Mouse (Mus musculus) right cerebral cortex, adult 18-20 months (tissue): ENCODE measurements around the gene Slc4a5.
"Not testable (repeated sequence)": the region's sequence is repeated elsewhere in the genome, so short reads cannot be mapped to it uniquely, and the experiment has no call there.

Experiments
- DNase-seq: peaks from one replicate; pipeline ENCODE4 v3.0.0; 2022; ENCODE audit warnings: mixed read lengths

Gene Slc4a5

DNA sequence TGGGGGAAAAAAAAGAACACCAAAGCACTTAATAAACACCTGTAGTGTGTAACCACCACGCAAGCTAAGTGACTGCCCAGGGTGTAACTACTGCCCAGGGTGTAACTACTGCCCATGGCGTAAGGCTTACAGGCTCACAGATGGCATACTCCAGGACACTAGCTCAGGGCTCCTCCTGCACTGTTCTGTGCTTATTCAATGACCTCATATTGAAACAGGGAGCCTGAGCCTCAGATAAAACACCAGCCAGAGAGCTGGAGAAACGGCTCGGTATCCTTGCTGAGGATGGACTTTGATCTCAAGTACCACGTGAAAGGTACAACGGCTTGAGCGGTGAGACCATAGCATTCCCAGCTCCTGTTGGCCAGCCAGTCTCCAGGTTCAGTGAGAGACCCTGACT, 92.4 kb downstream of the Slc4a5 start:
- no peak for DNase-seq

DNA sequence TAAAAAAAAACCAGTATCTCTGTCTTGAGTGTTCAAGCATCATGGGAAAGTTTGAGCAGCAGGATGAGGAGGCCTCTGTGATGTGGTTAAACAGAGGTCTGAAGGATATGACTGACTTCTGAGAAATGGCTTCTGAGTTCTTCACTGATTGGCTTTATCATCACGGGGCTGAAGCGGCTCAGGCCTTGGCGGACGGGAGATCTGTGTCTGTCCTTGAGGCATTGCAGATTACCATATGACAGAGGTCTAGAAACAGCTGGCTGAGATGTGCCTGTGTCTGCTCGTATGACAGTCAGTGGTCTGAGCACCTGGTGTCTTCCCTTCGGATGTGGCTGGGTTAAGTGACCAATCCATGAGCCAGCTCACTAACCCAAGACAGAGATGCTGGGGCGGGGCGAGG, 92.9 kb downstream of the Slc4a5 start:
- DNase-seq: no peak

DNA sequence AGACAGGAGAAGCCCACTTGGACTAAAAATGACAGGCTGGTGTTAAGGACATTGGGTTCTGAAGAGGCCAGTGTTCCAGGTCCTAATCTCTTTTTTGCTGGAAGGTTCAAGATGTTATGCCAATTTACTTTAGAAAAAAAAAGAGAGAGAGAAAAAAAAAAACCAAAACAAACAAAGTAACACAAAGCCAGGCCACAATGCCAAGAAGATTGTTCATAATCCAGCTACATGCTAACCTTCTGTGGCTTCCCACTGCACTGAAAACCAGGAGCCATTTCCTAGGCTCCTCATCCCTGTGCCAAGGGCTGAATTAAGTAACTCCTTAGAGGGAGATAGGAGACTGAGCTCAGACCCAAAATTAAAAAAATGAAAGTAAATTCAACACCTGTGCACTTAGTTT, 95.7 kb downstream of the Slc4a5 start:
- no peak for DNase-seq

DNA sequence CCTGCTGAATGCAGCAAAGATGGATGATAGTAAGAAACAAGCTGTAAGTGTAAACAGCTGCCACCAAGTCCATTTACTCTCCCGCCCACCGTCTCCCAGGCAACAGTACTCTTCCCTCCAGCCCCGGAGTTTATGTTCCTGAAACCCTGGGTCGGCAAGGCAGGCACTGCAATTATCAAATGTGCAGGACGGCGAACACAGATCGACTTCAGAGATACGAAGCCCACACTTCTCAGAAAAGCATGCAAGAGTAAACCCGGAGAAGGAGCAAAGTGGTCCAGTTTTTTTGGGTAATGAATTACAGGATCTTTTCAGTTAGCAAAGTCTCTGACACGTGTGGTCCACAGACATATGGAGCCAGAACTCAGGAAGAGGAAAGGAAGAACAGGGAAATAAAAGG, 96.4 kb downstream of the Slc4a5 start:
- peak; percentile 17 for DNase-seq

DNA sequence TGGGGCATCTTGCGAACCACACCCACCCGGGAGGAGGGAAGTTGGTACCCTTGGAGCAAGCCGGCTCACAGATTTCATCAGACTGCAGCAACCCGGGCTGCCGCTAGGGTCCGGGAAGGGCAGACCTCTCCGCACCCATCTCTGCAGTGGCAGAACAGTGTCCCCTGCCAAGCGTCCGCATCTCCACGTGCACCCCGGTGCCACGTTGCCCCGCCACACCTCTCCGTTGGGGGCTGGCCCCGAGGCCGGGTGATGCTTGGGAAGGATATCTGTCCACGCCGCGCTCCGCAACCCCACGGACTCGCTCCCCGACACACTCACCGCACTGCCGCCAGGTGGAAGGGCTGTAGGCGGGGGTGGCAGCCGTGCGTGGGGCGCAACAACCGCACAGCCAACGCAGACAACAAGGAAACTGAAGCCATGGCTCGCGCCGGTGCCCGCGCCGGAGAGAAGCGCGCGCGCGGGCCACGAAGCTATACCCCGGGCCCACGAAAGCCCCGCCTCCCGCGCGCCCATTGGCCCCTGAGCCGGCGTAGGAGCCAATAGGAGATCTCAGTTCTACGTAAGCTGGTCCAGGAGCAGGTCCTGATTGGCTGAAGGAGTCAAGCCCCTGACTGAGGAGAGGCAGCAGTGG, 97.6 kb downstream of the Slc4a5 start:
- DNase-seq: peak; percentile 95

DNA sequence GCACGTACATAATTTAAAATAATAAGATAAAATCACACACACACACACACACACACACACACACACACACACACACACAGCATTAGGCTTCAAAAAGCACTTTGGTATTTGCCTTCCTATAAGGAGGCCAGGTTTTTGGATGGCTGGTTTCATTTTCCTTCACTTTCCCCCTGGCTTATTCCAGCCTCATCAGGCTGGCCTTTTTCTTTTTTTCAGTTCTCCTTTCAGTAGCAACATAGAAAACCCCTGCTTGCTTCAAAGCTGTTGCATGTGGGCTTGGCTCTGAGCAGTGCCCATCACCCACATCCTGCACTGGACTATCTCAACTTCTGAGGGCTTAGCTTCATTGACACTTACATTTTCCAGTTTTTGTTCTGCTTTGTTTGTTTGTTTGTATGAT, 102.3 kb downstream of the Slc4a5 start:
- DNase-seq: no peak

DNA sequence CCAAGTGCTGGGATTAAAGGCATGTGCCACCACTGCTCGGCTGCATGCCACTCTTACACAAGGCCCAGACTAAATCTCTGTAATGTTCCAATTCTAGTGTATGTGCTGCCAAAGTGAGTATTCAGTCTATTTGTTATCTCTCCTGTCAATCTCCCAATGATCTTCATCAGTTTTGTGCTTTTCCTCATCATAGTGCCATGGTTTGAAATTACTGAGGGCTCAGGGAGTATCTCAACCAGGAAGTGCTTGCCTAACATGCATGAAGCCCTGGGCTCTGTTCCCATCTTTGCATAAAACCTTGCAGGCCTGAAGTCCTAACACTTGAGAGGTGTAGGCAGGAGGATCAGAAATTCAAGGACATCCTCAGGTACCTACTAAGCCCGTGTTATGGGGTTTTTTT, 103.2 kb downstream of the Slc4a5 start:
- DNase-seq: no peak

DNA sequence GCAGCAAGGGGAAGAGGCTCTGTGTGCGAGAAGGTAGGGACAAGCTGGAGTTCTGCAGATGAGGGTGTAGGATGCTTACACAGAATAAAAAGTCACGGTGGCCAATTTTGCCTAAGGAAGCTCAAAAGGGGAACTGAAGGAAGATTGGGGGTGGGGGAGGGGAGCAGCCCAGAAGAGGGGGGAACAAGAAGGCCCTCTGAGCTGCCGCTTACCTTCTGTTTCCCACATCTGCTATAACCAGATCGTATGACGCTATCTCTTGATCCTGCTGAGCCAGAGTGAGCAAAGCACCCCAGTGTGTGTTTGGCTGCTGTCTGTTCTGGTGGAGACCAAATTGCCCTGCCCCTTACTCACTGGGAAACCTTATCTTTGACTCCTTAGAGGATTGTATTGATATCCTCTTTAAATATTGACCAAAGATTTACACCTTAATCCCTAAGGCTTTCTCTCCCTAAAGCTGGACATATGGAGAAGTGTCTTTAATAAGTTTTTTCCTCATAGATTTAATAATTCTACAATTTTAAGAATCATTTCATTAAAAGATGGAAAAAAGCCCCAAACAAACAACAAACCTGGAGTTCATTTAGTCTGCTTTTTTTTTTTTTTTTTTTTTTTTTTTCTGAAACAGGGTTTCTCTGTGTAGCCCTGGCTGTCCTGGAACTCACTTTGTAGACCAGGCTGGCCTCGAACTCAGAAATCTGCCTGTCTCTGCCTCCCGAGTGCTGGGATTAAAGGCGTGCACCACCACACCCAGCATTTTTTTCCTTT, 104.2 kb downstream of the Slc4a5 start:
- DNase-seq: no peak

DNA sequence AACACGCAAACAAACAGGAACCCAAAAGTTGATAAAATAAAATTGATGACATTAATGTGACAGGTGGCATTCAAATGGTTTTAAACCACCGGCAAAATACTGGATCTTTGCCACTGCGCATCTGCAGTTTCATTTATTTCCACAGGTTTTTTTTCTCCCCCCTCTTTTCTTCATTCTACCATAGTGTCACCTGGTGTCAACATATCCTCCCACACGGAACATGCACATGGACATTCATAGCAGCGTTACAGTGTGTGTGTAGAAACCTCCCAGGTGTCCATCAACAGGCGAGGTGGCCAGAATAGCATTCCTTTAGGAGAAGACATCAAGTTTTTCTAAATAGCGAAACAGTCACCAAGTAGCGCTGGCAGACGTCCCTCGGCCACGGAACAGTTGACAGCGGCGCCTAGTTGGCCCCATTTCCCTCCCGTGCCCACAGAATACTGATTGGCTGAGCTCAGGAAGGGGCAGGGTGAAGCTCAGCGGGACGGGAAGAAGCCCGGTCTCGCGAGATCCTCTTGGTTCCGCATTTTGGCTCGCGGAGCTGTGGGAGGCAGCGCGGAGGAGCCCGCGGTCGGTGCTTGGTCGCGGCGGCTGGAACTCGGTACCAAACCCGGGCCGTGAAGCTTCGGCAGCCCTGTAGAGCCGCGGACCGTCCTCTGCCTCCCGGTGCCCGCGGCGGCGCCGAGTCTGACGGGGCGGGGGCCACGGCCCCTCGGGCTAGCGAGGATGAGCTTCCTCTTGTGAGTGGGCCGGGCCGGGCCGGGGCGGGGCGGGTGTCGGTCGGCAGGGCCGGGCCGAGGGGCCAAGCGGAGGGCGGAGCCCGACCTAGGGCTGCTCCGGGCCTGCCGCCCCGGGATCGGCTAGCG, 106.1 kb downstream of the Slc4a5 start, which contains the start of the genes Mthfd2 and Mob1a:
Mthfd2 (minus strand) TSS at position 384 of the 869 bp plus-strand sequence.
Mob1a (plus strand) TSS at position 492 of the 869 bp plus-strand sequence.
- DNase-seq: peak; percentile 96

DNA sequence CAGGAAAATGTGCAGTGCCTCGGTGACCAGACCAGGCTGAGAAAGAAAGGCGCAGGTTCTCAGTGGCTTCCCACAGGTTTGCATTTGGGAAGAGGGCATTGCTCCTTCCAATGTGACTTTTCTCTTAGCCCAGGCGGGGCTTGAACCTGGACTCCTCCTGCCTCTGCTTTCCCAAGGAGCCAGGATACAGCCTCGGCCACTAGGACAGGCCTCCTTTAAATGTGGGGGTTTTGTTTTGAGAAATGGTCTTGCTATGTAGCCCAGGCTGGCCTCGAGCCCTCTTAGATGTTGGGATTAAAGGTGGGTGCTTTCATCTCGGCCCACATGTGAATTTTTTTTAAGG, 106.7 kb downstream of the Slc4a5 start:
- DNase-seq: no peak

DNA sequence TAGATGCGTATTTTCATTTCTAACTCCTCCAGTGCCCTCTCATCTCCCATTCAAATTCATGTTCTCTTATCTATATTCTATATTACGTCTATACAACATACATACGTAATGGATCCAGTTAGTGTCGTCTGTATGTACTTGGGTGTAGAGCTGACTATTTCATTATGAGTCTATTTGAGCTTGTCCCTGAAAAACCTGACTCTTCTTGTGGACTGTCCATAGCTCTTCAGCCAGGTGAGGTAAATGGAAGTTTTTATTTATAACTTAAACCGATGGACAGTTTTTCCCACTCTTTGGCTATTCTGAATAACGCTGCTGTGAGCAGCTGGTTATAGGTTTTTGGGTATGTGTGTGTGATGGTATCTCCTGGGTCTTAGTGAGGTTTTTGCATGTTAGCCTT, 107.1 kb downstream of the Slc4a5 start:
- DNase-seq: no peak

DNA sequence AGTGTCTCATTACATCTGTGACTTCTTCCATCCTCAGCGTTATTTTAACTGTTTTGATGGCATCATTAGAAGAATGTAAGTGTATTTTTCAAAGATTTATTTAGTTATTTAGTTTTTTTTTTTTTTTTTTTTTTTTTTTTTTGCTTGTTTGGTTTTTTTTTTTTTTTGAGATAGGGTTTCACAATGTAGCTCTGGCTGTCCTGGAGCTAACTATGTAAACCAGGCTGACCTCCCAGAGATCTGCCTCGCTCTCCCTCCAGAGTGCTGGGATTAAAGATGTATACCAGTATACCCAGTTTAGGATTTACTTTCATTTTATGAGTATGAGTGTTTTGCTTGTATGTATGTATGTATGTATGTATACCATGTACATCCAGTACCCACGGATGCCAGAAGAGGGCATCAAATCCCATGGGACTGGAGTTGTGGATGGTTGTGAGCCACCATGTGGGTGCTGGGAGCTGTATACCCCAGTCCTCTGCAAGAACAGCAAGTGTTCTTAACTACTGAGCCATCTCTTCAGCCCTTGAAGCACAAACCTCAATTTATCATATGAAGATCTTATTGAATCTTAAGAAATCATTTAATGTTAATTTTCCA, 108.1 kb downstream of the Slc4a5 start:
- no peak for DNase-seq

DNA sequence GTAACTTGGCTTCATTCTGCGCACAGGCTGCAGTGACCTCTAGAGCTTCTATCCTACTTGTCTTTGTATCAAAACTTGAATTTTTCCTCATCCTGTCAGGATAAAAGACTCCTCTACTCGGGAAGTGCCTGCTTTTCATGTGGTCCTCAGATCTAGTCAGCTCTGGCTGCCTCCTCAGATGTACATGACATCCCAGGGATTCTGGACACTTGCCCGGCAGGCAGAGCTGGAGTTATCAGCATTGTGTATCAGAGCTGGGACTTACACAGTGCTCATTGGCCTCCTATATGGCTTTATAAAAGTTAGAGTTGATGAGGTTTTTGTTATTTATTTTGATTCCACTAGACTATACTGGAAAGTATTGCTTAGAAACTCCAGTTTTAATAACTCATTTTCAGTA, 121.8 kb downstream of the Slc4a5 start:
- DNase-seq: no peak

DNA sequence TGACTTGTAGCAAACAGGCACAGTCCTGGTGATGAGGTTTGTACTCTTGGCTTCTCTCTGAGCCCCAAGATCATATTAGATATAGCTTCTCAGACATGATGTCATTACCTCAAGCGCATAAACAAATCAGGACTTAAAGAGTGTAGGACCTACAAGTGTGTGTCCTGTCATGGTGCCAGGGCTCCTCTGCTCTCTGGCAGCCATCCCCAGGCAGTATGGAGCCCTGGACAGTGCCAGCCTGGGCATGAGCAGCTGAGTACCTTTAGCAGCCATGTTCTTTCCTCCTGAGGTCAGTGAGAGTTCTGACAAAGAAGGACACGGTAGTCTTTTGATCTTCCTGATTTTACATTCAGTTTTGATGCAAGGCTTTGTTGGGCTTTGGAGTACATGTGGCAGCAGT, 123.3 kb downstream of the Slc4a5 start:
- DNase-seq: no peak

DNA sequence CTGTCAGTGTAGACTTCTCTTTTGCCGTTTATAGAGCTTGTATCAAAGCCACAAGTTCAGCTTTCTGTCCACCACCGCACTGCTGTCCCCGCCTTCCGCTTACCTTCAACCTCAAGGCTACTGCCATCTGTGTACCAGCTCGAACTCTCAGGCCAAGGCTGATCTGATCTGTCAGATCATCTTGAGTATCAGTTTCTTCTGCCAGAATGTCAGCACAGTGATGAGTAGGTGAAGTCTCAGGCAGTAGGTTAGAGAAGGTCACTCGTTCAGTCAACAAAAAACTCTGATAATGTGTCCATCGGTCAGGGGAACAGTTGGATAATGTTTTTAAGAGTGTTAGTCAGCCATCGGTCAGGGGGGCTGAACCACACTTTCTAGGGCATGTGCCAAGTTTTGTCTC, 125.7 kb downstream of the Slc4a5 start:
- not testable (repeated sequence) for DNase-seq

DNA sequence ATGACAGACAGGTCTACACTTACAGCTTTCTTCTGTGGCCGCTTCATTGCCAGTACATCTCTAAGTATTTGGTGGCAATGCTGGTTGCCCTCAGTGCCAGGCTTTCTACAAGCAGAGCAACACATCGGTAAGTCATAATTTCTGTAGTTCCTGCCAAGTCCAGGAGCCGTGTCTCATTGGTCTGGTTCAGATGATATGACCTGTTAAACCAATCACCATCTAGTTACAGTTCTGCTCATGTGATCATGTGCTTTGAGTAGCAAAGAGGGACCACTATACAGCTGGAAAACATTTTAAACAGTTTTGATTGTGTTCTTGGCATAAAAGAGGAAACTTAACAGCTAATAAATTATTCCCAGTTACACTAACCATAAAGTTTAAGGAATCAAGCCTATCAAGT, 128.3 kb downstream of the Slc4a5 start:
- no peak for DNase-seq

DNA sequence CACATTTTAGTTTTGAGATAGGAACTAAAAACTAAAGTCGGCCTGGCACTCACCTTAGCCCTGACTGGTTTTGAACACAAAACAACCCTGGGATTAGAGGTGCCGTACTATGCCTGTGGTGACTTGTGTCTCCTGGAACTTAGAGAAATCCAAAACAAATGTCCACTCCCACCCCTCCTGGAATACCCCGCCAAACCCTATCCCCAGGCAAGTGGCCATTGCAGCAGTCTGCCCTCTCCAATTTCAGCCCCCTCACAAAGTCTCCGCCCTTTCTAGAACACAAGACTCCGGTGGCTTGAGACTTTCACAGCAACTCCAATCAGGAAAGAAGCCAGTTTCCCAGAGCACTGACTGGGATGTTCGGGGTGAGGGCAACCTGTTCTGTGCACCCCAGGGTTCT, 129.2 kb downstream of the Slc4a5 start, which contains the start of gene Bola3:
Bola3 (plus strand) TSS at position 275 of the 400 bp plus-strand sequence.
- DNase-seq: no peak

DNA sequence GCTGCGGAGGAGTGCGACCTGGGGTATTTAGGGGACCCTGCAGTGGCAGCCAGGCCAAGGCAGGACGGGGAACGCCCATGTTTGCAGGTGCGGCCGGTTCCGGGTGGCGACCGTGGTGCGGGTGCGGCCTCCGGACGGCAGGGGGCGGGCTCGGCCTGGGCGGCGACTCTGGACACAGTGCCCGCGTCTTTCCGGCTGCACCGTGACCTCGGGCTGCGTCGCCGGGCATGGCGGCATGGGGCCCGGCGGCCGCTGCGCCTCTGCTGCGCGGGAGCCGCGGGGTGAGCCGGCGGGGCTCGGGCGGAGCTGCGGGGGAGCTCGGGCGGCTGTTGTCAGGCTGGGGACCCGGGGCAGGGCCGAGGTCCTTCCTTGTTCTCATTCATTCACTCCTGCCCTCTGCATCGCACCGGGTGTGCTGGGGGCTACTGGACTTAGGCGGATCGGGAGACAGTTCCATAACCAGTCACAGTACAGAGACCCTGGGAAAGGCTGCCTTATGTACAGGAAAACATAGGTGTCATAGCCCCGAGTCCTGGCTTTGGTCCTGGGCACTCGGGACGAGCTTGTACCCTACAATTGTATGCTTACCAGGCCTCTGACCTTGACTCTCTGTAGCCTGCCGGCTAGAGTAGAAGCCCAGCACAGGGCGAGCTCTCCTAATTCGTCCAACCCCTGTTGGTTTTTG, 129.8 kb downstream of the Slc4a5 start:
- DNase-seq: peak; percentile 90

DNA sequence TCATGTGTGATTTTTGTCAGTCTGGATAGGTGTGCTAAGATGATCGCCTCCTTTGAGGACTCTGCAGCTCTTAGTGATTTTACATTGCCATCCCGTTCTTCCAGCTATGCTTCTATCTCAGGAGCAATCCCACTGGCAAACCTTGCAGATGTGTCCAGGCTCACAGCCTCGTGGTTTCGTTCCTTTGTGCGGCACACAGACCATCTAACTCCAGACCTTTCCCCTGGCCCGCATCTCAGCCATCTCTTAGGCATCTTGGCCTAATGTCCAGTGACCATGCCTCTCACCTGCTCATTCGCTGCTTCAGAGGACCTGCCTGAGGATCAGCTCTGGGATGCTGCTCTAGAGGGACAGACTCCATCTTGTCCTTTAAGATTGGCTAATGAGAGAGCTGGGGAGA, 130.5 kb downstream of the Slc4a5 start:
- DNase-seq: no peak

DNA sequence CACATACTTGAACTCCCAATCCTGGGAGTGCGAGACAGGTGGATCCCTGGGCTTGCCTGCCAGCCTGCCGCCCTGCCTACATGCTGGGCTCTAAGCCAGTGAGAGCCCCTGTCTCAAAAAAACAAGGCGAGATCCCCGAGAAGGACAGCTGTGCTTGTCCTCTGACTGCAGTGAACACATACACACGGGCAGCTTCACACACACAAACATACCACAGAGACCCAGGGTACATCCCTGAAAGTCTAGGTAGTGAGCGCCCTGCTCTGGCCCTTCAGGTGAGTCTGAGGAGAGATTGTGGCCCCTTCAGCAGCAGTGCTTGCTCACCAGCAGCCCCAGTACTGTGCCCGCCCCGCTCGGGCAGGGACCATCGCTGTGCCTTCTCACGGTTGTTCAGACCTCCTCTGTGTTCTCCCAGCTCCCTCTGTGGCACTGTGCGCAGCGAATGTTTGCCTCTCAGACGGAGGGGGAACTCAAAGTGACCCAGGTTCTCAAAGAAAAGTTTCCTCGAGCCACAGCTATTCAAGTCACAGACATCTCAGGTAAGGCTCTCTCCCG, 131.3 kb downstream of the Slc4a5 start:
- DNase-seq: no peak

DNA sequence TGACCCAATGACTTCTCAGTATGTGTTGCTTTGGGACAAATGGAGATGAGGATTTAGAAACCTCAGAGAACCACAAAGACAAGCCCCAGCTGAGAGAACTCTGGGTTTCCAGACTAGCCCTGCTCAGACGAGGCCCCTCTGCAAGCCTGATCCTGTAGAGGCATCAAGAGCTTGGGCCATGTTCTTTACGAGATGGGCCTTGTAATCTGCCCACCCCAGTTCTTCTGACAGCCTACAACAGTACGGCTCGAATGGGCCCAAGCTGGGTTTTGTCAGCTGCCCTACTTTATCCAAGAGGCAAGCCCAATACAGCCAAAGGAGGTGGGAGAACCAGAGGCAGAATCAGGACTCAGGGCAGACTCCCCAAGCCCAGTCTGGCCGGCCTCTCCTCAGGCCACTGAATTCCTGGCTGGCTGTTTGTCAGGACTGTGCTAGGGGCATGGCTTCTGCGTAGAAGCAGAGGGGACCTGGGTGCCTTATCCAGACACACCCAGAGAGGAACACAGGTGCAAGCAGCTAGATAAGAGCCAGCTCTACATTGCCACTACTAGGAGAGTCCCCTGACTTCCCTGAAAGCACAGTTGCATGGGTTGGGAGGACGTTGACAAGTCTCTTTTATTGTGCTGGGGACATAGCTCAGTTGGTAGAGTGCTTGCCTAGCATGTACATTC, 132.0 kb downstream of the Slc4a5 start:
- DNase-seq: no peak
